Mouse (Mus musculus): Measurements from ENCODE around the gene Fate1. TPM values are rescaled to one million over a fixed set of nuclear protein-coding genes. Genes with fewer than 3 reads are reported as not detected.

Fate1 gene
- total RNA-seq, 1 experiment from 2014 or later = not detected

Other genes starting within 250 kb of the Fate1 start
- gene Vma21, start 157.1 kb upstream of the Fate1 start, total RNA-seq (2021) = 35.4 and 38.6 TPM in 2 replicates
- gene Gm1141, start 52.0 kb upstream of the Fate1 start, total RNA-seq (2021) = 0.55 and 0.67 TPM in 2 replicates
- gene Prrg3, start 10.4 kb upstream of the Fate1 start, total RNA-seq (2021) = 12.3 and 15.7 TPM in 2 replicates
- 0.15 TPM in 1 of 2 replicates, not detected in the other for gene Cnga2, start 18.9 kb downstream of the Fate1 start, total RNA-seq (2021)
- gene Magea4, start 249.0 kb downstream of the Fate1 start, total RNA-seq (2021) = not detected in 2 replicates

Data from adrenal gland, postnatal 25 days (tissue).